Mouse (Mus musculus) ES-E14 (cell line): ENCODE measurements around the gene R3hdml.

ENCODE experiments used
- CHD2 ChIP-seq: IDR thresholded peaks from 2 replicates; pipeline ENCODE4 v1.6.1; 2014; ENCODE audit warnings: mild to moderate bottlenecking, low read depth, low read length, inconsistent platforms
- HCFC1 ChIP-seq: IDR thresholded peaks from 2 replicates; pipeline ENCODE4 v1.6.1; 2012; ENCODE audit warnings: low read length, inconsistent platforms, borderline replicate concordance; ENCODE audit not compliant: insufficient read depth
- MAFK ChIP-seq: IDR thresholded peaks from 2 replicates; pipeline ENCODE4 v1.6.1; 2014; ENCODE audit warnings: mild to moderate bottlenecking, low read depth, low read length, inconsistent platforms; ENCODE audit not compliant: insufficient read depth
- ZC3H11A ChIP-seq: IDR thresholded peaks from 2 replicates; pipeline ENCODE4 v1.6.1; 2012; ENCODE audit warnings: low read depth, mild to moderate bottlenecking, inconsistent platforms, low read length, borderline replicate concordance

GRCm38 (mm10) chr2:163464562-163464961 lies 27.6 kb upstream of the R3hdml start:
- no peak for TF ChIP-seq ZC3H11A
- no peak for TF ChIP-seq MAFK
- TF ChIP-seq HCFC1: no peak
- no peak for TF ChIP-seq CHD2
